Mouse (Mus musculus): ENCODE results near the gene Cenps.
"Not testable (repeated sequence)": the region's sequence is repeated elsewhere in the genome, so short reads cannot be mapped to it uniquely, and the experiment has no call there.

Gene Cenps

DNA sequence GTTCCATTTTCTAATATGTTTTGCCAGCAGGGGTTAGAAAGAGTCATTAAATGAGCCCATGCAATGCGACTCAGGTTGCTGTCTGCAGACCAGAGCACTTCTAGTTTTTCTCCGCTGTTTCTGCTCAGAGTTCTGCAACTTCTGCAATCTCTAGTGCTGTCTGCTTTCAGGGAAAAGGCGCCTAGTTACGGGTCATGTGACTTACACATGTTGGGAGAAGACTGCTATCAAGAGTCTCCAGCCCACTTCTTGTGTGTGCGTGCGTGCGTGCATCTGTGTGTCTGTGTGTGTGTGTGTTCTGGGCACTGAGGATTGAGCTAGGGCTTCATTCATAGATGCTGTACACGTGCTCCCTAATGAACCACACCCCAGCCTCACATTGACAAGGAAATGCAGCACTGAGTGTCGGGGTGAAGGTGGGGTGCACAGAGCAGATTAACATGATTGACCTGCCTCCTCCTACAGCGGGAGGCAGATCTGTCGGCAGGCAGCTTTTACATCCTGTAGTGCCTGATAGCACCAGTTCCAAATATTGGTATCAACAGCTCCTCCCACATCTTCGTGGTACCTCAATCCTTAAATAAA is 17.4 kb downstream of the Cenps start:
- DNase-seq (ENCODE audit: low spot score) = not testable (repeated sequence)

DNA sequence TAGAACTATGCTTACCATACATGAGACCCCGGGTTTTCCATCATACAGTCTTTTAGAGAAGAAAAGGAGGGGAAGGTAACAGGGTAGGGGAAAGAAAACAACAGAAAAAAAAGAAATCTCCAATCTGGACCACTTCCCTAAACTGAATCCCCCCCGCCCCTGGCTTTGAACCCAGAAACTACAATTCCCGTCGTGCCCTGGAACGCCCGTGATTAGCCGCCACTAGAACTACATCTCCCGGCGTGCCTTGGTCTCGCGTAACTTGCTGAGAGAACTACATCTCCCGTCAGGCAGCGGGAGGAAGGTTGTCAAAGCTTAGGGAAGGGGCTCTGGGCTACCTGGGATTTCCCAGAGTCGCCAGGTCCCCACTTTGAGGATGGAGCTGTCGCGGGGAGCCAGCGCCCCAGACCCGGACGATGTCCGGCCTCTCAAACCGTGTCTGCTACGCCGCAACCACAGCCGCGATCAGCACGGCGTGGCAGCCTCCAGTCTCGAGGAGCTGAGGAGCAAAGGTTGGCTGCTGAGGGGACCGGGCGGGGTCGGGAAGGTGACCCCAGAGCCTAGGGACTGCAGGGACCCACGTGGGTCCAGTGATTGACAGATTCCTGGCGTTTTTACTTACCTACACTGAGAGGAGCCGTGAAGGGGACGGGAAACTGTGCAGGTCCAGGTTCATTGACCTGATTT is 33.4 kb downstream of the Cenps start, which contains the start of gene Dffa:
TSS of gene Dffa (plus strand) at position 272 of the 687 bp plus-strand sequence.
- DNase-seq (ENCODE audit: low spot score) = peak; percentile 94

DNA sequence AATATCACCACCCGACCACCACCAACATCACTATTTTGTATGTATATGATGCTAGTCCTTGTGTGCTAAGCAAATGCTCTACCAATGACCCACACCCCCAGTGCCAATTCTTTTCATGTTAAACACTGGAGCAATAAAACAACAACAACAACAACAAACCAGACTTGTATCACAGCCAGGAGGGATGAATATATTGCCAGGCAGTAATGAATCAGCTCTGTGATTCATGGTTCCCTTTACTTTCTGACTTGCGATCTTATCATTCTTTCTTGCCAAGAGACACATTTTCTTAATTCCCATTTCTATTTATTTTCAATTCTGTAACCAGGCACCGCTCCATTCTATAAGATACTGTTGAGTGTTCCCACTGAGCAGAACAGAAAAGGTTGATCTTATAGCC is 36.0 kb downstream of the Cenps start:
- no peak for DNase-seq (ENCODE audit: low spot score)

DNA sequence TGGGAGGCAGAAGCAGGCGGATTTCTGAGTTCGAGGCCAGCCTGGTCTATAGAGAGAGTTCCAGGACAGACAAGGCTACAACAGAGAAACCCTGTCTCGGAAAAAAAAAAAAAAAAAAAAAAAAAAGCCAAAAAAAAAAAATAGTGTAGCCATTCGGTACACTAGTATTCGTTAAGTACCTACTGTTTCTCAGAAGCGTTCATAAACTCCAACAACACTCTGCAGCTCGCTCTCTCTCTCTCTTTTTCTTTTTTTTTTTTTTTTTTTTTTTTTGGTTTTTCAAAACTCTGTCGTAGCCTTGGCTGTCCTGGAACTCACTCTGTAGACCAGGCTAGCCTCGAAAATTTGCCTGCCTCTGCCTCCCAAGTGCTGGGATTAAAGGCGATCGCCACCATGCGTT is 37.0 kb downstream of the Cenps start:
- not testable (repeated sequence) for DNase-seq (ENCODE audit: low spot score)

DNA sequence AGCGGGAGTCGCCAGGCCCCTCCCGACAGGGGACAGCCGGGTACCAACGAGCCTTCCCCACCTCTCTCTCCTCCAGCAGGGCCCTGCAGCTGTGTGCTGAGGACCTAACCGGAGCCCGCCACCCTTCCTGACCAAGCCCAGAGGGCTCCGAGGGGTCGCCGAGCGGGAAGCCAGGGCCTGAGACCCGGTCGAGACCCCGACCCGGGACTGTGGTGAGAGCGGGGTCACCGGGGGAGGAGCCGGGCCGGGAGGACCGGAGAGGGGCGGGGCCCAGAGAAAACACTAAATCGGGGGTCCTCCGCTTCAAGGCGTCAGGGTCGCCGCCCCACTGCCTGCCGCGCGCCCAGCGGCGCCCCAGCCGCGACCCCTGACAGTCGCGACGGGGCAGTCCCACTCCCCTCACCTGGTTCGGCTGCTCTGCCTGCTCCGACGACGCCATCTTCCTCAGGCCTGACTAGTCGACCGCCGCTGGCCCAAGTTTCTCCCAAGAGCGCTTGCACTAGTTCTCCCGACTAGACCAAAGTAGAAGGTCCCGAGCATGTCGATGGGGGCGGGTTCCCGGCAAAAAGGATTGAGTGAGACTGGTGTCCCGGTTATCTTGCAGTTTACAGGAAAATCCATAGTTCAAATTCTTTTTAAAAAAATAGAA is 37.9 kb downstream of the Cenps start, which contains the start of gene Pex14:
TSS of gene Pex14 (minus strand) at position 508 of the 649 bp plus-strand sequence.
- DNase-seq (ENCODE audit: low spot score) = peak; percentile 92

DNA sequence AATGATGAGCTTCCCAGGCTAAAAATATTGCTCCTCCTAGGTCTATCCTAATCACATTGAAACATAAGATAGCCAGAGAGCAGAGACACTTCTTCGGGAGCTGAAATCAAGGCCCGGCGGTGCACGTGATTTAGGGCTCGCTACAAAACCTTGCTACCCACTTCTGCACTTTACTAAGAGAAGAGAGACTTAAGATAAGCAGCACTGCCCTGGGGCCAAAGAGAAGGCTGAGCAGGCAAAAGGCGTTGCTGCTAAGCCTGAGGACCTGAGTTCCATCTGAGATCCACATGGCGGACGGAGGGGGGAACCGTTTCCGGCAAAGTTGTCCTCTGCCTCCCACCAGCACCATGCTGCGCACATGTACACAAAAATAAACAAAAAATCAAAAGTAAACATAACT is 38.9 kb downstream of the Cenps start:
- DNase-seq (ENCODE audit: low spot score) = no peak

DNA sequence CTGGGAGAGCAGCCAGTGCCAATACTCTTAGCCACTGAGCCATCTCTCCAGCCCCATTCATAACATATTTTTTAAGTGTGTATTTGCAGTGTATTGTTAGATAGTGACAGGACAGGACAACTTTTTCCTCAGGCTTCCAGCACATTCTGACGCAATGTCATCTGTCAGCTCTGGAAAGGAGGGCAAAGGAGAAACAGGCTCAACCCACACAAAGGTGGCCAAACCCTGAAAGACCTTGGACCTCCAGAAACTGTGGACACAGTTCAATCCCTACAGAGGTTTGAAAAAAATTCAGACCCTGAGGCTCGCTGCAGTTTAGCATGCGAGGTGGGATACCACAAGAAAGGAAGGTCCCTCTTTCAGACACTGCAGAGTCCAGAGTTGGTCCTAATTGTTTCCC is 39.5 kb downstream of the Cenps start:
- no peak for DNase-seq (ENCODE audit: low spot score)

DNA sequence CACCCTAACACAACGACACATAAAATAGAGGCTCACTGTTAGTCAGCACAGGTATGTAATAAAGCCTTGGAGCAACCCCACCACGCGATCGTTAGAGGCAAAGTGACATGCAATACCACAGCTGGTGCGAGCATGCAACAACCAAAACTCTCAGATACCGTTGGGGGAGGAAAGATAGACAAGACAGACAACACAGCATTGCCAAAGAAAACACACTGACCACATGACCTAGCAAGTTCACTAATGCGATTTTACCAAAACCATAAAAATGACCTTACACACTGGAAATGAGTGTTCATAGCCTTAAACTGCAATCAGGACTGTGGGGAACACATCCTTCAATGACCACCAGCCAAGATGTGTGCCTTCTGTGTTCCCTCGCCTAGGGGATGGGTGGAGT is 46.1 kb downstream of the Cenps start:
- no peak for DNase-seq (ENCODE audit: low spot score)

DNA sequence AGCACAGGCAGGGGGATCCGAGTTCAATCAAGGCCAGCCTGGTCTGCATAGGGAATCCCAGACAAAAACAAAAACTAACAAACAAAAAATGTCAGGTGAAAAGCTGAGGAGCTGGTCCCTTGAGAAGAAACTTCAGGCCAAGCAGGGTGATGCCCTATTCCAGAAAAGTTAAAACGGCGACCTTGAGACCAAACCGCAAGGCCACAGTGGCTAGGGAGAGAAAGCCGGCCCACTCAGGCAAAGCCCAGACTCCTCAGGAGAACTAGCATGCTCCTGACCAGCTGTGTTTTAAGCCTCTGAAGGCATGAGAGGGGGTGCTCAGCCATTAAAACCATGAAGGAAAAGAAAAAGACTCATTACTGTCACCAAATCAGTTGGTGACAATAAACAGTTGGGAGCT is 52.0 kb downstream of the Cenps start:
- no peak for DNase-seq (ENCODE audit: low spot score)

DNA sequence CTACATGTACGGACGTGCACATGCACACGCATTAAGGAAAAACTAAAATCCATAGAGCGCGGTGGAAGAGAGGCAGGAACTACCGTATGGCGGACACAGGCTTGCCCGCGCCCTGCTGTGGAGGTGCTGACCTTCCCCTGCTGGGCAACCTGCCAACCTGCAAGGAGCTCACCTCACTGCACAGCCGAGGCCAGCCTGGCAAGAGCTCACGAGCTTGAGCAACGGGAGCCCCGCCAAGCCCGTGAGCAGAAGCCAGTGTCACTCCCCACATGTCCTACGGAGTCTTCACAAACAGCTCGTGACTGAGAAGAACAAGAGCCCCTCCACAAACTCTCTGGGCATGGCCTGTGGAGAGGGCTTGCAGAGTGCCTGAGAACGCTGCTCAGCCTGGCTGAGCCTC is 55.9 kb downstream of the Cenps start:
- DNase-seq (ENCODE audit: low spot score) = no peak

DNA sequence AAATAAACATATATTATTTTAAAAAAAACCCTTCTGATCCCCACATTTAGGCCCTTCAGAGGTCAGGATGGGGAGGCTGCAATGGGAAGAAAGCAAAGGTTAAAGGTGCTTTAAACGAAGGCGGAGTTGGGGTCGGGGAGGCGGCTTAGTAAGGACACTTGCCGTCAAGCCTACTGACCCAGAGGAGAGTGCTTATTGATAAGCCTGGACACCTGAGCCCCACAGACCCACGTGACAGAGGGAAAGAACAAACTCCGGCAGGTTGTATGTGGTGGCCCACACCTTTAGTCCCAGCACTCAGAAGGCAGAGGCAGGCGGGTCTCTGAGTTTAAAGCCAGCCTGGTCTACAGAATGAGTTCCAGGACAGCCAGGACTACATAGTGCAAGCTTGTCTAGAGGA is 57.3 kb downstream of the Cenps start:
- DNase-seq (ENCODE audit: low spot score) = no peak

DNA sequence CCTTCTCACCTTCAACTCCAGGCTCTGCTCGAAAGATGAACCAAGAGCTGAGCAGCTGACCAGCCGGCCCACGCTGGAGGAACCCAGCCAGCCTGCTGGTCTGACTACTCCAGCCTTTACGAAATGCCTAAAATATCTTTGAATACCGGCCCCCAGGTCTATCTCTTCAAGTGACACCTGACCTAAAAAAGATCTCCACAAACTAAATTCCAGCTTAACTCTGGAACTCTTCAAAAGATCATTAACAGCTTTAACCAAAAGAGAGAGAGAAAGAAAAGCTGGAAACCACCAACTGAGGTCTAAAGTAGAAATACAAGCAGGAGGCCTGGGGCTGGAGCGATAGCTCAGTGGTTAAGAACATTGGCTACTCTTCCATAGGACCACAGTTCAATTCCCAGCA is 57.8 kb downstream of the Cenps start:
- no peak for DNase-seq (ENCODE audit: low spot score)

DNA sequence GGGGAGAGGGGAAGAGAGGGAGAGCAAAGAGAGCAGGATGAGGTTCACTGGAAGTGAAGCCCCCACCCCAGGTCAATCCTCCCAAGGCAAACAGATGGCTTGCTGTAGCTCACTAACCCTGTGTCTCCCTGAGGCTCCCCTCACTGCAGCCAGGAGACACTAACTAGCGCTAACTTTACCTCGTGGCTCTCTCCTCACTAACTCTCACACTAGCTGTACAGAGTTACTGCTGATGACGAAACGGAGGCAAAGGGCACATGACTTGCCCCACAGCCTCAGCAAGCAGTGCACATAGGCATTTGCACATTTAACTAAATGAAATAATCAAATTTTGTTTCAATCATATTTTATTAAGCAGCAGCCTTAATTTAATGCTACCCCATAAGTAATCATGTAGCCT is 59.2 kb downstream of the Cenps start:
- no peak for DNase-seq (ENCODE audit: low spot score)

Data from retina, embryonic 14.5 days (tissue).